Mouse (Mus musculus) bone marrow, adult 2 months (tissue): Measurements from ENCODE around the gene Vps11. TPM values are rescaled to one million over a fixed set of nuclear protein-coding genes. Genes with fewer than 3 reads are reported as not detected.

Experiments
- H3K27ac ChIP-seq: fragments of 200-500 bp; 2 replicates; pipeline ENCODE4 v1.5.1; 2012; ENCODE audit warnings: low read depth, mild to moderate bottlenecking, control low read depth, inconsistent platforms, low read length; ENCODE audit not compliant: control insufficient read depth, poor library complexity, insufficient read depth
- H3K4me1 ChIP-seq: fragments of 200-500 bp; 2 replicates; pipeline ENCODE4 v1.6.1; 2011; ENCODE audit warnings: low read length; ENCODE audit not compliant: control insufficient read depth, insufficient read depth
- H3K4me3 ChIP-seq: fragments of 200-500 bp; replicated peaks from 2 replicates; pipeline ENCODE3; 2011; ENCODE audit warnings: mild to moderate bottlenecking, low read depth, low read length, control low read depth; ENCODE audit not compliant: control insufficient read depth
- CTCF ChIP-seq: fragments of 200-500 bp; IDR thresholded peaks from 2 replicates; pipeline ENCODE4 v1.5.1; 2011; ENCODE audit warnings: low read length, control low read depth; ENCODE audit not compliant: control insufficient read depth, insufficient read depth
- POLR2A ChIP-seq: fragments of 200-500 bp; IDR thresholded peaks from 2 replicates; pipeline ENCODE4 v1.6.1; 2011; ENCODE audit warnings: low read depth, mild to moderate bottlenecking, control low read depth, low read length, borderline replicate concordance; ENCODE audit not compliant: control insufficient read depth
- WGBS: fragments of 180-500 bp; shearing (Covaris S2); methylation state at CpG from one replicate; pipeline ENCODE4 v1.1.7; 2018; 5-methylcytosine and 5-hydroxymethylcytosine counted together
- polyA plus RNA-seq: library from polyadenylated mRNA; stranded (reverse); fragments of >200 nt; gene quantifications from 2 replicates; pipeline ENCODE4 v1.2.4, GENCODE M21; 2011; ENCODE audit warnings: low replicate concordance; ENCODE audit not compliant: missing spikeins, insufficient read depth, insufficient read length

Gene Vps11
- polyA plus RNA-seq, 1 experiment = 29.6 TPM

DNA sequence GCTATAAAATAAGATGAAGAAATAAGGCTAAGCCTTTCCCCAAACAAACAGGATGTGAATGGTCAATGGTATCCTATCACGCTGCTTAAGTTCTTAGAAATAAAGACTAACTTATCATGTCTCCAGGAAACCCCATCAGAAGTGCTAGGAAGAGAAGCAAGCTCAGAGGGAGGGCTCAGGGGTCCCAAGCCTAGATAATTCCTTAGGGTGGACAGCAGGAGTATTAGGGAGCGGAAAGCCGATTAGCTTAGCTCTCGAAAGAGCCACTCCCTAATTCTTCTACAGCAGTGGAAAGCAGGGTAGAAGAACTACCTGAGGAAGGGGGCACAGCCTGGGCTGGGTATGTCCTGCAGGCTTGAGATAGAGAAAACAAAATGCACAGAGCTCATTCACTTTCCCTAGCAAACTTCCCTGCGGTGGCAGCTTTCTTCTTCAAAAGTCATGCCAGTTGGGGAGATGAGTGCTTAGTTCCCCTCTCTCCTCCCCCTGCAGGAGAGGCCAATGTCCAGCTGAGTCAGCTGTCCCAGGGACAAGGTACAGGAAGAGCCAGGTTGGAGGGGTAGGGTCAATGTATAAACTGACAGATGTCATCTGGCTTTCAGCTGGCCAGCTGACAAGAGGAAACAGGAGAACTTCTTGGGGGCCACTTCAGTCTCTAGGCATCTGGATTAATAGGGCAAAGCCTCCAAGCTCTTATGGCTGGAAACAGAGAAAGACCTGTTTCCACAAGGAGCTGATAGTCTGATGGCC is 43.2 kb downstream of the Vps11 start:
- TF ChIP-seq POLR2A = no peak
- H3K4me1 ChIP-seq = peaks cover 5% of the 10 kb centered on the region
- 67% methylated on average over 5 of the region's 5 CpGs for WGBS

DNA sequence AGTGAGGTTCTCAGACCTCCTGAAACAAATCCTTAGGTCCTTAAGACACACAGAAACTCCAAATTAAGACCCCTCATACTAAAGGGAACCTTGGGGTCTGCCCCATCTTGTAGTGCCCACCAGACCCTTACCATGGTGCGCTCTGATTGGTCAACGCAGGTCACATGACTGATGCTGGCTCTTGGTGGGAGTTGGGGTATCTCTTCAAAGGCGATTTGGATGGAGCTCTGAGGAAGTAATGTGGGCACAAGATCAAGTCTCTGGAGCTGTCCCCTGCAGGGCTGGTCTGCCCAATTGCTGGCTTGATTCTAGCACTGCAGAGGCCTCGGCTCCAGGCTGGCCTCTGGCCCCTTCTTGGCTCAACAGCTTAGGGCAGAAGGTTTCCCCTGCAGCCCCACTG is 44.0 kb downstream of the Vps11 start:
- H3K4me3 ChIP-seq = no peak overlapping the region
- H3K4me1 ChIP-seq = peaks cover 5% of the 10 kb centered on the region
- H3K27ac ChIP-seq = no peak overlapping the region
- TF ChIP-seq POLR2A = no peak
- TF ChIP-seq CTCF = no peak
- WGBS = 85% methylated on average over 4 of the region's 4 CpGs

More for the DNA sequence above, 43.2 kb downstream of the Vps11 start:
- H3K4me3 ChIP-seq = peak overlapping the region; percentile 43
- no peak overlapping the region for H3K27ac ChIP-seq

DNA sequence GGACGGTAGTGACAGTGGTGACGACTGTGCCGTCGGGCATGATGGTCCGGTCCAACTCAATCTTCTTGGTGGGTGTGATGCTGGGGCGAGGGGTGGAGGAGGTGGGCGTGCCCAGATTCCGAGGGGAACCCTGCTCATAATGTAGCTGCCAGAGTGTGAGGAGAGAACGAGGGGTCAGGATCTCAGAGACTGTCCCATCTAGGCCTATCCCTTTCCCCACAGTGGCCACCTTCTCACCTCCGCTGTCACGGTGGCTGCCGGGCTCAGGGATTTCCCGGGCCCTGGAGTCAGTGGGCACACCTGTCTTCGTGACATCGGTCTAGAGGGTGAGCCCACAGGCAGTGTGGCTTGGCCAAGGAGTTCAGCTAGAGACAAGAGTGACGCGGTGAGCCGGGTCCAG is 46.6 kb downstream of the Vps11 start:
- Histone ChIP-seq H3K4me1 (peaks cover 3% of the 10 kb centered on the region), H3K27ac (no peak overlapping the region), H3K4me3 (no peak overlapping the region)
- WGBS = 97% methylated on average over 18 of the region's 18 CpGs
- 0 out of 2 replicates have a peak, but pooled peaks have one; percentile 11 for TF ChIP-seq POLR2A
- no peak for TF ChIP-seq CTCF

DNA sequence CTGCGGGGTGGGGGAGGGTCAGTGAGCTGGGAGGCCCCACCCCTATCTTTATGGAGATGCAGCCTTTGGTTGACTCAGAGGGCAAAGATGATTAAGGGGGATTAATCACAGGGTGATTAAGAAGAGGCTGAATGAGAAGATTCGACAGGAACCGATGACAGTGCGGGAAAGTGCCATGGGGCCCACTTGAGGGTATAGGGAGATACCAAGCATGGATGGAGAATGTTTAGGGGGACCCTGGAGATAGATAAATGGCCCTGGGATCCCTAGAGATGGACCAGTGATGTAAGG is 47.3 kb downstream of the Vps11 start:
- H3K4me3 ChIP-seq = no peak overlapping the region
- no peak overlapping the region for H3K27ac ChIP-seq
- peaks cover 3% of the 10 kb centered on the region for H3K4me1 ChIP-seq
- TF ChIP-seq CTCF (no peak), POLR2A (no peak)
- 95% methylated on average over 4 of the region's 4 CpGs for WGBS

DNA sequence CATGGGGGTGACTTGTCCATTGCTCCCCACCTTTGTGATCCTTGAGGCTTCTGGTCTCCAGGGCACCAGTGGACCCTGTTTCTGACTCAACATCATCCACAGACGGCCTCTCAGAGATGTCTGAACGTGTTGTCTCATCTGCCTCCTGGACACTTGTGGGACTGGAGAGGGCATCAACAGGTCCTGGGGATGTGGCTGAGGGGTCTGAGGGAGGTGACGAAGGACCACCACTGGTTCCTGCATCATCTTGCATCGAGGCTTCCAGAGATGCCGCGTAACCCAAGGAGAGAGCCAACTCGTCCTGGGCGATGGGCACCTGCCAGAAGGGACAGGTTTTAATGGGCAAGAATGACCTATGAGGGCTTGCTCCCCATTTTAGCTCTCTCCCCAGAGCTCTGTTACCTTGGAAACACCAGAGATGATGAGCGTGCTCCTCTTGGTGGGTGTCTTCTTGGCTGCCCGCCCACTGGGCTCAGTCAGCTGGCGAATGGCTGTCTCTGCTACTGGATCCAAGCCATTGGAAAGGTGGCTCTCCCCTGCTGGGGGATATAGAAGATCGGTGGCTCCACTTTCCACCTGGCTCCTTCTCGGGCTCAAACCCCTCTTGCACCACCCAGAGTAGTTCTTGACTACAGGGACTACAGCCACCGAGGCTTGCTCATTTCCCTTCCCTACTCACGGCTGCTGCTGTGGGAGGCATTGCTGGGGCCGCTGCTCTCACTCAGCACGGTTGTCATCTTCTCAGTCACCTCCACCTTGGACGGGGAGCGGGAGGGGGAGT is 47.8 kb downstream of the Vps11 start:
- no peak for TF ChIP-seq CTCF
- TF ChIP-seq POLR2A = no peak
- H3K27ac ChIP-seq = no peak overlapping the region
- peaks cover 3% of the 10 kb centered on the region for H3K4me1 ChIP-seq
- H3K4me3 ChIP-seq = no peak overlapping the region
- 92% methylated on average over 19 of the region's 19 CpGs for WGBS

DNA sequence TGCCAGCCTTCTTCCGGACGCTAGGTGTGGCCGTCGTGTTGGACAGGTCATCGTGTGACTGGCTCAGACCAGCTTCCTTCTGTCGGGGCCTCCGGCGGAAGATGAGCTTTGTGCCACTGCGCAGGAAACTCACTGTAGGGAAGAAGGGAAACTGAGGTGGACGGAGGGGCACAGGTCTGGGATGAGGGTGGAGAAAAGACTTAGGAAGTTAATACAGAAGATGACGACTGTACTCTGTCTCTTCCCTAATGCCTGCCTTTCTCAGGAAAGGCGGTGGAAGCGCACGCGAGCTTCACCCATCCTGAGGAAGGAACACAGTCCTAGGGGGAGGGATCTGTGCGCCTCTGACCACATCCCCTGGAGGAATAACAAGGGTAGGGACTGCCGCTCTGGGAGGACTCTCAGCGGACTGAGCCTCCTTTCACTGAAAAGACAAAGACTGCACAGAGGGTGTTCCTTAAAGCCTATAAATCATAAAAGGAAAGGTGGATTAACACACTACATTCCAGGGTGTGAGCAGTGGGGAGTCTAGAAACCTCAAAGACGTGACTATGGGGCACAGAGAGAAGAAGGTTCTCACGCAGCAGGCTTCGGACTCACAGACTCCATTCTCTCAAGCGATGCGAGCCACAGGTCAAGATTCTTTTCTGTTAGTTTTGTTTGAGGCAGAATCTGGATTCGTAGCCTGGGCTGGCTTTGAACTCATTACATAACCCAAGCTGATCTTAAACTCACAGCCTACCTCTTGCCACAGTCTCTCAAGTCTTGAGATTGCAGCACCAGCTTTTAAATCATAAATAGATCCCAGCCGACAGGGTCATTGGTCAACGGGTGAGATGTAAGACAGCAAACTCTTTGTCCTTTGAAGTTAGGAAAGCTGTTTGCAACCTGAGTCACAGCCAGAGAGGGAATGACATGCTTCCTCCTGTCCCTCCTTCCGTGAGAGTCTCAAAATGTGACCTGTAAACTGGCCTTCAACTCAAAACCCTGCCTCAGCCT is 50.0 kb downstream of the Vps11 start:
- WGBS = 46% methylated on average over 27 of the region's 27 CpGs
- no peak overlapping the region for H3K4me3 ChIP-seq
- H3K4me1 ChIP-seq = no peaks in the 10 kb centered on the region
- H3K27ac ChIP-seq = no peak overlapping the region
- TF ChIP-seq CTCF = no peak

DNA sequence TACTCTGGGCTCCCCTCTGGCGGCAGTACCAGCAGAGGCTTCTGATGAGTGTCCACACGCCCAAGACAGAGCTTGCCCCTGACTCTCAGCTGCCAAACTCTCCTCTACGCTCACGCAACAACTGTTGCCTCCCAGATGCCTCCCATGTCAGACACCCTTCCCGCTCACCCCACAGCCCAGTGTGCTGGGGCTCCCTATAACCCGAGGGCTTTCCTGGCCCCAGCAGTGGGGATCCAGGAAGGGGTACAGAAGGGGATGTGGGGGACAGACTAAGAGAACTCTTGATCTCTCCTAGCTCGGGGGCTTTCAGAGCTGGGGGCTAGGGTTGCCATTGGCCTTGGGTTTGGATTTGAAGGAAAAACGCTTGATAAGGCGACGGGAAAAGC is 50.7 kb downstream of the Vps11 start:
- Histone ChIP-seq H3K4me3 (no peak overlapping the region), H3K4me1 (no peaks in the 10 kb centered on the region), H3K27ac (no peak overlapping the region)
- WGBS = 70% methylated on average over 10 of the region's 10 CpGs
- TF ChIP-seq POLR2A (no peak), CTCF (no peak)

DNA sequence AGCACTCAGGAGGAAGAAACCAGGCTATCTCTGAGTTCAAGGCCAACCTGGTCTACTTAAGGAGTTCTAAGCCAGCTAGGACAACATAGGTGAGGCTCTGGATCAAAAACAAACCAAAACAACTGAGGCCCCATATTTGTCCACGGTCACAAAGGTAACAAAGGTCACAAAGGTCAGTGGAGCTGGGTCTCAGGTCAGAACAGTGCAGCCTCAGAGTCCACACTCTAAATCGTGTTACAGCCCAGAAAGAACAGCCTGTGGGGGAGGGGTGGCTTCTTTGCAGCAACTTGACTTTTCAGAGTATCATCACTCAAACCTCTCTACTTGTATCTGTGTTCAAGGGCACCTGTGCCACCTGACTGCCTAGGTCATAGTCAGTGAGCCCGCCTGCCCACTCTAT is 51.7 kb downstream of the Vps11 start:
- H3K27ac ChIP-seq = no peak overlapping the region
- WGBS = 78% methylated on average over 3 of the region's 3 CpGs

DNA sequence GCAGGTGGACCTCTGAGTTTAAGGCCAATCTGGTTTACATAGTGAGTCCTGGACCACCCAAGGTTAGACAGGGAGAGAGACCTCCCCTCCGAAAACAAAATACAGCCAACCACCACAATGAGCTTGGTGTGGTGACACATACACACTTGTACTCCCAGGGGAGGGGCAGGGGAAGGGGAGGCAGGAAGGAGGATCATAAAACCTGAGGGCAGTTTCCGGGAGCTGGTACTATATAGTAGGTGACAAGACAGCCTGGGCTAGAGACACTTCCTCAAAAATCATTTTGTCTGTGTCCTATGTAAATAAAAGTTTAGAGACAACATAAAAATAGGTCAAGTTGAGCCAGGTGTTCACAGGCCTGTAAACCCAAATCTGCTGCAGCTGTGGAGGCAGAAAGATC is 54.2 kb downstream of the Vps11 start:
- Histone ChIP-seq H3K27ac (peak overlapping the region; percentile 34; the same call in 1 of the 2 replicates), H3K4me3 (no peak overlapping the region), H3K4me1 (no peaks in the 10 kb centered on the region)
- WGBS = 62% methylated on average over 2 of the region's 2 CpGs
- TF ChIP-seq POLR2A = no peak
- TF ChIP-seq CTCF = no peak

More for the DNA sequence above, 51.7 kb downstream of the Vps11 start:
- H3K4me1 ChIP-seq = no peaks in the 10 kb centered on the region
- TF ChIP-seq POLR2A = no peak
- H3K4me3 ChIP-seq = no peak overlapping the region
